19 mouse cellular contexts compared by ENCODE assay signal in the genomic region with DNA sequence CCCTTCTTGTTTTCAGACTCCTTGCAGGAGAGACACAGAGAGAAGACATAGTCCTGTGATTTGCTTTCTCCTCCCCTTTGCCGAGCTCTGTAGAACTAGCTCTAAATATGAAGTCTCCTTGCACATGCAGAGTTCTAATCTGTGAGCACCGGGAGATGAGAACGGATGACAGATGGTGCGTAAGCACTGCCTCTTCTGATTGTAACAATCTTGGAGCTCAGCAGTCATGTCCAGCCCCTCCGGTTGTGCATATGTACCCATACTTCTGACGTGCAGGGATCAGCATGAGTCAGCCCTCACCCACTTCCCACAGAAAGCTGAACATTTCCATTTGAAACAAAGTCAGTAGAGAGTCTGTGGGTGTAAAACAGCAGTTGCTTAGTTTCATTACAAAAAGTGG. TPM values are rescaled to one million over a fixed set of nuclear protein-coding genes. Genes with fewer than 3 reads are reported as not detected.
DNase-seq lines count a peak whose midpoint lies in the region; ATAC-seq and TF ChIP-seq lines count a peak whose summit lies in the region.
"Had no signal": no experiment of that assay in that cellular context is flagged by ENCODE, and none has a peak within 500 bp of the region (broad histone marks: within the 10 kb centered on the region; RNA-seq: fewer than 3 reads in every experiment).

No protein-coding gene starts in this region.

- ATAC-seq in forebrain, postnatal 0 days, result no peak
- peak; percentile 25 for ATAC-seq in inflammation-experienced regulatory T-cells, adult 6 months
- no peak for ATAC-seq in forebrain, embryonic 13.5 days
- ATAC-seq: forebrain, embryonic 14.5 days had no signal

- H3K9ac ChIP-seq in forebrain, postnatal 0 days, result no peak overlapping the region
- no peak overlapping the region for H3K9ac ChIP-seq in forebrain, embryonic 13.5 days
- H3K9ac ChIP-seq: limb, embryonic 12.5 days had no signal

- no peak overlapping the region for H3K4me3 ChIP-seq in forebrain, embryonic 10.5 days
- no peak overlapping the region for H3K4me3 ChIP-seq in forebrain, postnatal 0 days (ENCODE audit: low read depth, low read length)
- H3K4me3 ChIP-seq in forebrain, embryonic 13.5 days, result no peak overlapping the region
- H3K4me3 ChIP-seq: embryonic facial prominence, embryonic 10.5 days; limb, embryonic 12.5 days had no signal

- peaks cover 13% of the 10 kb centered on the region for H3K27me3 ChIP-seq in forebrain, embryonic 10.5 days (ENCODE audit: poor library complexity, severe bottlenecking)
- H3K27me3 ChIP-seq in forebrain, postnatal 0 days (ENCODE audit: insufficient read depth, low read length), result no peaks in the 10 kb centered on the region
- H3K27me3 ChIP-seq in forebrain, embryonic 13.5 days, result no peaks in the 10 kb centered on the region

- WGBS in forebrain, embryonic 10.5 days, result 86% methylated on average over 6 of the region's 6 CpGs
- WGBS in forebrain, postnatal 0 days, result 58% methylated on average over 6 of the region's 6 CpGs
- WGBS in forebrain, embryonic 13.5 days, result 74% methylated on average over 6 of the region's 6 CpGs

- H3K4me2 ChIP-seq in forebrain, postnatal 0 days (ENCODE audit: low read depth), result no peak overlapping the region
- no peak overlapping the region for H3K4me2 ChIP-seq in forebrain, embryonic 13.5 days
- H3K4me2 ChIP-seq: limb, embryonic 12.5 days had no signal

- H3K36me3 ChIP-seq in forebrain, embryonic 10.5 days (replicated peaks), result no peaks in the 10 kb centered on the region
- H3K36me3 ChIP-seq in forebrain, postnatal 0 days (ENCODE audit: insufficient read depth), result no peaks in the 10 kb centered on the region
- H3K36me3 ChIP-seq in forebrain, embryonic 13.5 days (ENCODE audit: poor library complexity, severe bottlenecking), result no peaks in the 10 kb centered on the region
- H3K36me3 ChIP-seq: embryonic facial prominence, embryonic 10.5 days; limb, embryonic 12.5 days had no signal

- no peak overlapping the region for H3K27ac ChIP-seq in forebrain, embryonic 10.5 days
- no peak overlapping the region for H3K27ac ChIP-seq in forebrain, postnatal 0 days (ENCODE audit: low read depth, low read length)
- no peak overlapping the region for H3K27ac ChIP-seq in forebrain, embryonic 13.5 days
- H3K27ac ChIP-seq: embryonic facial prominence, embryonic 10.5 days; limb, embryonic 12.5 days; stomach, postnatal 0 days had no signal

- intact Hi-C loops in left cerebral cortex, postnatal 25 days (cut with DNase I), result loop anchor here (1.0 kb wide), 1 partner anchor 28 kb away; no protein-coding TSS in a partner anchor

- peaks cover 17% of the 10 kb centered on the region for H3K4me1 ChIP-seq in forebrain, embryonic 10.5 days
- H3K4me1 ChIP-seq in forebrain, postnatal 0 days (ENCODE audit: insufficient read depth), result peaks cover 8% of the 10 kb centered on the region
- peaks cover 5% of the 10 kb centered on the region for H3K4me1 ChIP-seq in forebrain, embryonic 13.5 days

- no peak for TF ChIP-seq CTCF in forebrain, postnatal 0 days (IDR thresholded peaks at IDR 0.05; ENCODE audit: low read depth)

- H3K9me3 ChIP-seq in forebrain, embryonic 10.5 days, result no peaks in the 10 kb centered on the region
- no peaks in the 10 kb centered on the region for H3K9me3 ChIP-seq in forebrain, postnatal 0 days (ENCODE audit: low read length)
- no peaks in the 10 kb centered on the region for H3K9me3 ChIP-seq in forebrain, embryonic 13.5 days (replicated peaks)
- H3K9me3 ChIP-seq: limb, embryonic 12.5 days had no signal

- DNase-seq in forebrain, embryonic 10.5 days (ENCODE audit: extremely low spot score, low spot score), result peak; percentile 8
- no peak for DNase-seq in forebrain, postnatal 0 days
- peak; percentile 42 for DNase-seq in 3T3-L1 (ENCODE audit: low read depth, low spot score)
- peak; percentile 77 to 98 for DNase-seq in left cerebral cortex, postnatal 25 days (ENCODE audit: low spot score in 2 of 2)
- no peak for DNase-seq in spleen, adult 18-20 months
- no peak for DNase-seq in testis, postnatal 10 days (ENCODE audit: low spot score)
- DNase-seq: cerebellum, adult 8-10 months; heart, adult 11 months; heart, postnatal 4 days; kidney, adult 8-10 months; lung, adult 18-20 months had no signal

RNA-seq across cellular contexts. Expression of gene Mettl24, which starts 5.2 kb away (rescaled TPM):
- polyA plus RNA-seq in forebrain, embryonic 10.5 days (2016; fragmentation: Nextera tagmentation; extraction: Ambion mirVana), result 0.53 and 0.78 TPM in 2 replicates
- 0.85 TPM in 1 of 2 replicates, not detected in the other for total RNA-seq in forebrain, postnatal 0 days (2014; rRNA removed)
- 0.77 and 0.87 TPM in 2 replicates for polyA plus RNA-seq in forebrain, postnatal 0 days (2015; fragmentation: Nextera tagmentation; extraction: Ambion mirVana)
- polyA plus RNA-seq in inflammation-experienced regulatory T-cells, adult 6 months (2017; shearing (Covaris generic)), result not detected
- total RNA-seq in left cerebral cortex, postnatal 25 days (2021), result 1 to 10 TPM; 2.1 to 2.2 TPM
- 0.21 and 0.34 TPM in 2 replicates for polyA plus RNA-seq in forebrain, embryonic 13.5 days (2015; fragmentation: Nextera tagmentation; extraction: Ambion mirVana)
- total RNA-seq: megakaryocyte progenitor cell, adult 5-6 weeks; MEL had no signal

RNA-seq across cellular contexts. Expression of gene Ddo, which starts 58.5 kb away (rescaled TPM):
- polyA plus RNA-seq in forebrain, embryonic 10.5 days (2016; fragmentation: Nextera tagmentation; extraction: Ambion mirVana), result 0.14 and 0.26 TPM in 2 replicates
- total RNA-seq in forebrain, postnatal 0 days (2014; rRNA removed), result 1.9 and 3.7 TPM in 2 replicates
- 1.2 and 3.1 TPM in 2 replicates for polyA plus RNA-seq in forebrain, postnatal 0 days (2015; fragmentation: Nextera tagmentation; extraction: Ambion mirVana)
- not detected for polyA plus RNA-seq in inflammation-experienced regulatory T-cells, adult 6 months (2017; shearing (Covaris generic))
- 1 to 10 TPM; 9.0 to 9.6 TPM for total RNA-seq in left cerebral cortex, postnatal 25 days (2021)
- 0.25 and 0.44 TPM in 2 replicates for polyA plus RNA-seq in forebrain, embryonic 13.5 days (2015; fragmentation: Nextera tagmentation; extraction: Ambion mirVana)
- total RNA-seq: megakaryocyte progenitor cell, adult 5-6 weeks; MEL had no signal
- polyA plus RNA-seq: limb, embryonic 12.5 days had no signal

Comparison
In these comparisons a context has a peak if more than half of its experiments do, and no peak if none do; other contexts are left out.
1. DNase-seq: peak in forebrain, embryonic 10.5 days (single experiment), 3T3-L1 (single experiment) and left cerebral cortex, postnatal 25 days (2 of 2); none in forebrain, postnatal 0 days (single experiment), spleen, adult 18-20 months (0 of 2) and testis, postnatal 10 days (single experiment).